Mouse (Mus musculus) embryonic fibroblast, embryonic 13.5 days (primary cell): ENCODE data around the gene Slc9a3r2. TPM values are rescaled to one million over a fixed set of nuclear protein-coding genes. Genes with fewer than 3 reads are reported as not detected.
A peak's percentile ranks its signal among the peaks of the same experiment; 100 is the strongest.

ENCODE experiments used
- H3K27ac ChIP-seq: 2 replicates; pipeline ENCODE4 v1.5.1; 2012; ENCODE audit warnings: low read length, control low read depth, inconsistent platforms; ENCODE audit not compliant: insufficient read depth
- H3K4me1 ChIP-seq: 2 replicates; pipeline ENCODE4 v1.6.1; 2011; ENCODE audit warnings: low read length; ENCODE audit not compliant: control insufficient read depth, insufficient read depth
- H3K4me3 ChIP-seq: 2 replicates; pipeline ENCODE4 v1.5.1; 2011; ENCODE audit warnings: mild to moderate bottlenecking, control low read depth, low read length; ENCODE audit not compliant: insufficient read depth
- CTCF ChIP-seq: IDR thresholded peaks from 2 replicates; pipeline ENCODE4 v1.5.1; 2011; ENCODE audit warnings: mild to moderate bottlenecking, control low read depth, low read length, moderate library complexity, borderline replicate concordance; ENCODE audit not compliant: insufficient read depth
- POLR2A ChIP-seq: IDR thresholded peaks from 2 replicates; pipeline ENCODE4 v1.6.1; 2011; ENCODE audit warnings: low read depth, mild to moderate bottlenecking, control low read depth, low read length, moderate library complexity
- polyA plus RNA-seq: library from polyadenylated mRNA; stranded (reverse); fragments of >200 nt; gene quantifications from 2 replicates; pipeline ENCODE4 v1.2.4, GENCODE M21; 2011; ENCODE audit warnings: low read depth; ENCODE audit not compliant: missing spikeins, insufficient read length

Gene Slc9a3r2
- polyA plus RNA-seq, 1 experiment: 24.2 TPM

DNA sequence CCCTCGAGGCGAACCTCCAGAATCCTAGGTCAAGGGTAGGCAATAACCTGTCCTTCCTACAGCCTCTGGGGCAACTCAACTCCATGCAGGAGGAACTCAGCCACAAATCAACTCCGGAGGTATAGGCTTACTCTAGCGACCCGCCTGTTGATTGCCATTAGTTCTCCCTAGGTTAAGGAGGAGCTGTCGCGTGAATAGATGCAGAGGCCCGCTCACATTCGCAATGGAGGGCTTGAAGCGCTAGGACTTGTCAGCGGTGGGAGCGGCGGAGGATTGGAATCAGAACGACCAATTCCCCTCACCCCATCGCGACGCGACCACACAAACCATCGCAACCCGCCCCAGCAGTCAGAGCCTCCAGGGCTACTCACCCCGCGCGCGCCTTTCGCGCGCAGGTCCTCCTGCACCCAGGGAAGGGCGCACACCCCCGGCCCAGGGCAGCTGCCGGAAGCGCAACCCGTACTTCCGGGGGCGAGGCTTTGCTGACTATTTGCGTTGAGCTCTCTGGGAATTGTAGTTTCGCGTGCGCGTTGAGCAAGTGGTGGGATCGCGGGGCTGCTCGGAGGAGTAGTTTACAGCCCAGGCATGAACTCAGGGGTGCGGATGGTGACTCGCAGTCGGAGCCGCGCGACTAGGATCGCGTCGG, 17.8 kb downstream of the Slc9a3r2 start, which contains the start of the genes Tsc2 and Nthl1:
Gene Tsc2 (minus strand): TSS at position 464 of the 646 bp plus-strand sequence.
Gene Nthl1 (plus strand): TSS at position 514 of the 646 bp plus-strand sequence.
- TF ChIP-seq POLR2A (peak; percentile 83), CTCF (no peak)
- peak within 1 kb of the TSS; percentile 78 for H3K4me3 ChIP-seq
- peak within 1 kb of the TSS; percentile 88 for H3K27ac ChIP-seq
- H3K4me1 ChIP-seq: peaks cover 2% of the 10 kb centered on the region

DNA sequence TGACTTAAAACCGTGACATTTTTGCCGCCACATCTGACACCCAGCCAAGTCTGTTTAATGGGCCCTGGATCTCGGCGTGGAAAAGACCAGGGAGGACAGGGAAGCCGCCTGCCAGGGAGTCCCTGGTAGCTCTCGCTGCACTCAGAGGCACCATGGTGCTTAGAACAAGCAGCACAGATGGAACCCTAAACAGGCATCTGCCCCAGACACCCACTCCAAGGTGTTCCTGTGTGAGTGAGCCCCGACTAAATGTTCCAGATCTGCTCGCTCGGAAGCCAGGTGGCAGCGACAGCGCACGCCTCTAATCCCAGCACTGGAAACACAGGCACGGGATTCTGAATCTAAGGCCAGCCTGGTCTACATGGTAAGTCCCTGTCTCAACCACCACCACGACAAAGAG, 20.1 kb downstream of the Slc9a3r2 start:
- TF ChIP-seq POLR2A (no peak), CTCF (no peak)
- peaks cover 2% of the 10 kb centered on the region for H3K4me1 ChIP-seq
- no peak overlapping the region for H3K27ac ChIP-seq
- no peak overlapping the region for H3K4me3 ChIP-seq

DNA sequence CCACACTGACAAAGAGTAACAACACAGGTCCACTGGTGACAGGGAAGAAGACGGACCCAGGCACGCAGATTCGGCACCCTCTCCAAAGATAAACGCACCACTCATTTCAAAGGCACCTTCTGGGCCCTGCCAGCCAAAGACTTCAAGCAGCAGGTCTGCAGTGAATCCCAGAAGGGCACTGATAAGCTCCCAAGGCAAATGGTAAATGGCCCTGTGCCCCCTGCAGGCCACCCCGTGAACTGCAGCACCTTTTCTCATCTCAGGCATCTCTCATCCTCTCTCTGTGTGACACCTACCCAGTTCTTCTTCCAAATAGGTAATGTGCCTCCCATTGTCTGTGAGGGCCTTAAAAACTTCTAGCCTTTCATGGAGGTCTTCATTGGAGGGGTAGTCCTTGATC, 21.5 kb downstream of the Slc9a3r2 start:
- Histone ChIP-seq H3K4me3 (no peak overlapping the region), H3K4me1 (peaks cover 1% of the 10 kb centered on the region), H3K27ac (no peak overlapping the region)
- TF ChIP-seq CTCF (peak; percentile 81; the same call in 1 of the 2 replicates), POLR2A (no peak)

- Histone ChIP-seq H3K27ac (no peak overlapping the region), H3K4me3 (no peak overlapping the region), H3K4me1 (no peaks in the 10 kb centered on the region)
- TF ChIP-seq CTCF (no peak), POLR2A (no peak)
Measured at GRCm38 (mm10) chr17:24625472-24625871, 24.7 kb downstream of the Slc9a3r2 start.

GRCm38 (mm10) chr17:24617561-24618194, 32.4 kb downstream of the Slc9a3r2 start:
- TF ChIP-seq CTCF: peak; percentile 33; the same call in 1 of the 2 replicates
- TF ChIP-seq POLR2A: no peak
- H3K27ac ChIP-seq: no peak overlapping the region
- H3K4me1 ChIP-seq: no peaks in the 10 kb centered on the region
- H3K4me3 ChIP-seq: no peak overlapping the region

GRCm38 (mm10) chr17:24610711-24611110, 39.4 kb downstream of the Slc9a3r2 start:
- no peak for TF ChIP-seq CTCF
- no peak for TF ChIP-seq POLR2A
- Histone ChIP-seq H3K27ac (no peak overlapping the region), H3K4me1 (peaks cover 6% of the 10 kb centered on the region), H3K4me3 (no peak overlapping the region)

- Histone ChIP-seq H3K4me1 (peaks cover 6% of the 10 kb centered on the region), H3K4me3 (no peak overlapping the region), H3K27ac (no peak overlapping the region)
- no peak for TF ChIP-seq POLR2A
- TF ChIP-seq CTCF: no peak
Measured at GRCm38 (mm10) chr17:24608874-24609273, 41.3 kb downstream of the Slc9a3r2 start.

GRCm38 (mm10) chr17:24608370-24608769, 41.8 kb downstream of the Slc9a3r2 start:
- no peak overlapping the region for H3K27ac ChIP-seq
- H3K4me1 ChIP-seq: peaks cover 6% of the 10 kb centered on the region
- H3K4me3 ChIP-seq: no peak overlapping the region
- TF ChIP-seq POLR2A (no peak), CTCF (no peak)

DNA sequence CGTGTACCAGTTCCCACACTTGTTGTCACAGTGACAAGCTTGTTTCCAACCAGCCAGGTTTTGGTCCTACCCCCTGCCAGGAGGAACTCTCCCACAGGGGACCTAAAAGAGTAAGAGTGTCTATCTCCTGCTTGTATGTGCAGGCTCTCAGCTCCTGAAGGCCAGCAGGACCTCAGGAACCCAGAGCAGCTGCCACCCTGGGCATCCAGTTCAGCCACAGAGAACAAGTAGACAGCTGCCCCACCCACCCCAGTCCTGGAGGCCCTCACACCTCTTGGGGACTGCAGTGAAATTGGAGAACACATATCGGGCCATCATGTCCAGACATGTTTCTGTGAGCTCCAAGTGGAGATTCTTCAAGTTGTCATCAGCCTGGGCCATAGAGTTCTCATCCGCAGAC, 45.6 kb downstream of the Slc9a3r2 start:
- TF ChIP-seq CTCF (no peak), POLR2A (no peak)

DNA sequence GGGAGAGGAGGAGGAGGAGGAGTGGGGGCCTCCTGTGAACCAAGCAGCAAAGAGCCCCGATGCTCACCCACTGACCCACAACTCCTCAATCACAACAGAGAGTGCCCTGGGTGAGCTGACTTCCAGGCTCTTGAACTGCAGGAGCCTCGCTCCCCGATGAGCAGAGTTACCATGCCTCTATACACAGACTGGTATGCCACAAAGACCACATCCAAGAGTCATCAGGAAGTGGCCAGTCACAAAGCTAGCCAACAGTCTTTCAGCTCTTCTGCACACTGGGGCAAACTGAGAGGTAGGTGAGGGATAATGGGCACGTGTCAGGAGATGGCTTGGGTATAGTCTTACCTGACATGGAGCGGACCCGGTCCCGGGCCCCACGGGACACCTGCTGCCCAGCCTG, 46.2 kb downstream of the Slc9a3r2 start:
- Histone ChIP-seq H3K4me3 (no peak overlapping the region), H3K27ac (no peak overlapping the region), H3K4me1 (no peaks in the 10 kb centered on the region)
- TF ChIP-seq POLR2A (no peak), CTCF (no peak)

More for the DNA sequence above, 45.6 kb downstream of the Slc9a3r2 start:
- no peak overlapping the region for H3K4me3 ChIP-seq
- H3K4me1 ChIP-seq: no peaks in the 10 kb centered on the region
- H3K27ac ChIP-seq: peak overlapping the region; percentile 28; the same call in 1 of the 2 replicates
